ENCODE assay signal across 17 mouse cellular contexts in the genomic region with DNA sequence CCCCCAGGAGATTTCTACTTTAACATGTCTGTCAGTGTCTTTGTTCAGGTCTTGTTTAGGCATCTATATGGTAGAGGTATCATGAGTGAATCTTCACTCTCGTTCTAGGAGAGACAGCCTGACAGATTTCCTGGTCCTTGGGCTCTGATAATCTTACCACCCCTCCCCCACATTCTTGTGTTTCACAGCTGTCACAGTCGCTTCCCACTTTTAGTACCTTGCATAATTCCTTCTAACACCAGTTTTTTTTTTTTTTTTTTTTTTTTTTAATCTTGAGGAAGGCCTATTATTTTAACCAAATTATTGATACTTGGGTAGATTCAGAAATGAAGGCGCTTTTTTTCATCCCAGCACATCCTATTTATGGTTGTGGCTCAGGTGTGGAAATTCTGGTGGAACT.
"Had no signal": no experiment of that assay in that cellular context is flagged by ENCODE, and none has a peak within 500 bp of the region (broad histone marks: within the 10 kb centered on the region; RNA-seq: fewer than 3 reads in every experiment).

No protein-coding gene starts in this region.

- H3K4me1 ChIP-seq: midbrain, embryonic 15.5 days had no signal

- H3K27me3 ChIP-seq: limb, embryonic 13.5 days; liver, embryonic 13.5 days; midbrain, embryonic 12.5 days; midbrain, embryonic 15.5 days; neural tube, embryonic 13.5 days had no signal

- H3K4me3 ChIP-seq: layer of hippocampus, adult 2 months; limb, embryonic 10.5 days; limb, embryonic 13.5 days; liver, embryonic 13.5 days; midbrain, embryonic 12.5 days; midbrain, embryonic 15.5 days; neural tube, embryonic 13.5 days had no signal

- ATAC-seq: liver, postnatal 0 days; midbrain, embryonic 15.5 days had no signal

- DNase-seq: kidney, adult 9 months; layer of hippocampus, adult 9-11 months; liver, embryonic 13.5 days; liver, postnatal 0 days; lung, embryonic 14.5 days; lung, postnatal 14 days; lung, postnatal 4 days; retina, postnatal 1 day; thymus, adult 18-20 months; thymus, postnatal 36 days had no signal

- H3K27ac ChIP-seq: kidney, postnatal 0 days; layer of hippocampus, adult 2 months; limb, embryonic 10.5 days; limb, embryonic 13.5 days; liver, embryonic 13.5 days; midbrain, embryonic 12.5 days; midbrain, embryonic 15.5 days; neural tube, embryonic 13.5 days had no signal

- H3K4me2 ChIP-seq: limb, embryonic 13.5 days; liver, embryonic 13.5 days; lung, embryonic 14.5 days; midbrain, embryonic 12.5 days; midbrain, embryonic 15.5 days; neural tube, embryonic 13.5 days had no signal

- H3K9me3 ChIP-seq: limb, embryonic 10.5 days; limb, embryonic 13.5 days; liver, embryonic 13.5 days; midbrain, embryonic 12.5 days; midbrain, embryonic 15.5 days; neural tube, embryonic 13.5 days had no signal

- H3K36me3 ChIP-seq: limb, embryonic 10.5 days; limb, embryonic 13.5 days; liver, embryonic 13.5 days; midbrain, embryonic 12.5 days; midbrain, embryonic 15.5 days; neural tube, embryonic 13.5 days had no signal

- H3K9ac ChIP-seq: limb, embryonic 13.5 days; liver, embryonic 13.5 days; liver, postnatal 0 days; lung, embryonic 14.5 days; midbrain, embryonic 12.5 days; midbrain, embryonic 15.5 days; neural tube, embryonic 13.5 days had no signal
